ENCODE assay signal across 20 mouse cellular contexts in genomic region chr6:148279240-148279639, GRCm38 (mm10).
DNase-seq lines count a peak whose midpoint lies in the region; ATAC-seq and TF ChIP-seq lines count a peak whose summit lies in the region.
"Had no signal": no experiment of that assay in that cellular context is flagged by ENCODE, and none has a peak within 500 bp of the region (broad histone marks: within the 10 kb centered on the region; RNA-seq: fewer than 3 reads in every experiment).

No protein-coding gene starts in this region.

- H3K27me3 ChIP-seq in hindbrain, embryonic 14.5 days (ENCODE audit: control insufficient read depth, insufficient read depth, low read length): no peaks in the 10 kb centered on the region
- no peaks in the 10 kb centered on the region for H3K27me3 ChIP-seq in hindbrain, embryonic 11.5 days (ENCODE audit: control insufficient read depth, insufficient read depth, low read length)
- H3K27me3 ChIP-seq in midbrain, postnatal 0 days (ENCODE audit: insufficient read depth, low read length): no peaks in the 10 kb centered on the region
- H3K27me3 ChIP-seq in midbrain, embryonic 13.5 days: no peaks in the 10 kb centered on the region
- no peaks in the 10 kb centered on the region for H3K27me3 ChIP-seq in neural tube, embryonic 15.5 days (replicated peaks)
- H3K27me3 ChIP-seq: embryonic facial prominence, embryonic 15.5 days had no signal

- H3K4me2 ChIP-seq in hindbrain, embryonic 14.5 days (replicated peaks): no peak overlapping the region
- H3K4me2 ChIP-seq in hindbrain, embryonic 11.5 days (replicated peaks; ENCODE audit: low read depth, low read length): no peak overlapping the region
- no peak overlapping the region for H3K4me2 ChIP-seq in midbrain, postnatal 0 days (ENCODE audit: low read depth, low read length, poor library complexity, severe bottlenecking)
- H3K4me2 ChIP-seq in midbrain, embryonic 13.5 days (replicated peaks): no peak overlapping the region
- H3K4me2 ChIP-seq in neural tube, embryonic 15.5 days: no peak overlapping the region
- H3K4me2 ChIP-seq: embryonic facial prominence, embryonic 15.5 days had no signal

- no peaks in the 10 kb centered on the region for H3K36me3 ChIP-seq in hindbrain, embryonic 14.5 days (replicated peaks; ENCODE audit: control insufficient read depth, insufficient read depth)
- H3K36me3 ChIP-seq in hindbrain, embryonic 11.5 days (ENCODE audit: control insufficient read depth, insufficient read depth, low read length): no peaks in the 10 kb centered on the region
- H3K36me3 ChIP-seq in midbrain, postnatal 0 days (ENCODE audit: insufficient read depth, low read length): no peaks in the 10 kb centered on the region
- no peaks in the 10 kb centered on the region for H3K36me3 ChIP-seq in midbrain, embryonic 13.5 days
- H3K36me3 ChIP-seq in neural tube, embryonic 15.5 days: no peaks in the 10 kb centered on the region
- H3K36me3 ChIP-seq: embryonic facial prominence, embryonic 15.5 days; forebrain, embryonic 10.5 days; heart, embryonic 10.5 days had no signal

- TF ChIP-seq CTCF in midbrain, postnatal 0 days (IDR thresholded peaks at IDR 0.05): no peak

- peak; percentile 65 for ATAC-seq in hindbrain, embryonic 14.5 days (ENCODE audit: low FRiP score)
- no peak for ATAC-seq in hindbrain, embryonic 11.5 days (ENCODE audit: low FRiP score)
- no peak for ATAC-seq in midbrain, postnatal 0 days (ENCODE audit: low FRiP score)
- ATAC-seq in midbrain, embryonic 13.5 days: no peak
- ATAC-seq in neural tube, embryonic 15.5 days (ENCODE audit: low FRiP score): peak; percentile 56; the same call in 1 of the 2 replicates
- ATAC-seq: forebrain, embryonic 14.5 days; inflammation-experienced regulatory T-cells, adult 6 months had no signal

- no peak overlapping the region for H3K9ac ChIP-seq in hindbrain, embryonic 14.5 days
- no peak overlapping the region for H3K9ac ChIP-seq in hindbrain, embryonic 11.5 days (ENCODE audit: low read depth, low read length)
- no peak overlapping the region for H3K9ac ChIP-seq in midbrain, postnatal 0 days (replicated peaks; ENCODE audit: low read length, poor library complexity, severe bottlenecking)
- no peak overlapping the region for H3K9ac ChIP-seq in midbrain, embryonic 13.5 days (replicated peaks)
- H3K9ac ChIP-seq in neural tube, embryonic 15.5 days (replicated peaks): no peak overlapping the region
- H3K9ac ChIP-seq: embryonic facial prominence, embryonic 15.5 days had no signal

- no peaks in the 10 kb centered on the region for H3K9me3 ChIP-seq in hindbrain, embryonic 14.5 days (ENCODE audit: control insufficient read depth, low read length)
- no peaks in the 10 kb centered on the region for H3K9me3 ChIP-seq in hindbrain, embryonic 11.5 days (ENCODE audit: control insufficient read depth, low read length)
- no peaks in the 10 kb centered on the region for H3K9me3 ChIP-seq in midbrain, postnatal 0 days (ENCODE audit: low read length)
- no peaks in the 10 kb centered on the region for H3K9me3 ChIP-seq in midbrain, embryonic 13.5 days
- H3K9me3 ChIP-seq in neural tube, embryonic 15.5 days (replicated peaks): no peaks in the 10 kb centered on the region
- H3K9me3 ChIP-seq: embryonic facial prominence, embryonic 15.5 days; forebrain, embryonic 10.5 days; heart, embryonic 10.5 days had no signal

- DNase-seq in hindbrain, embryonic 14.5 days (ENCODE audit: low spot score): no peak
- DNase-seq in hindbrain, embryonic 11.5 days (ENCODE audit: low spot score): no peak
- DNase-seq in midbrain, postnatal 0 days (ENCODE audit: low spot score): peak; percentile 36
- DNase-seq in forelimb bud, embryonic 11.5 days (ENCODE audit: low read depth, low spot score): peak; percentile 11
- no peak for DNase-seq in adipocyte (ENCODE audit: low spot score)
- DNase-seq: adrenal gland, adult 2 months; adrenal gland, postnatal 25 days; cerebellum, adult 8-10 months; embryo, embryonic 11 days; heart, adult 18-20 months; heart, postnatal 10 days; heart, postnatal 4 days had no signal

- peaks cover 7% of the 10 kb centered on the region; the same call in 1 of the 2 replicates for H3K4me1 ChIP-seq in hindbrain, embryonic 14.5 days (replicated peaks; ENCODE audit: control insufficient read depth, insufficient read depth, low read length)
- H3K4me1 ChIP-seq in hindbrain, embryonic 11.5 days (replicated peaks; ENCODE audit: control insufficient read depth, insufficient read depth, low read length): no peaks in the 10 kb centered on the region
- no peaks in the 10 kb centered on the region for H3K4me1 ChIP-seq in midbrain, postnatal 0 days (ENCODE audit: insufficient read depth, low read length)
- H3K4me1 ChIP-seq in midbrain, embryonic 13.5 days (replicated peaks): no peaks in the 10 kb centered on the region
- H3K4me1 ChIP-seq in neural tube, embryonic 15.5 days: peaks cover 14% of the 10 kb centered on the region
- H3K4me1 ChIP-seq: embryonic facial prominence, embryonic 15.5 days; forebrain, embryonic 10.5 days had no signal

- 48% methylated on average over 6 of the region's 6 CpGs for WGBS in hindbrain, embryonic 14.5 days
- WGBS in hindbrain, embryonic 11.5 days: 85% methylated on average over 6 of the region's 6 CpGs
- WGBS in midbrain, postnatal 0 days: 51% methylated on average over 6 of the region's 6 CpGs
- WGBS in midbrain, embryonic 13.5 days: 59% methylated on average over 6 of the region's 6 CpGs
- WGBS in neural tube, embryonic 15.5 days: 32% methylated on average over 6 of the region's 6 CpGs

- H3K27ac ChIP-seq in hindbrain, embryonic 14.5 days: no peak overlapping the region
- H3K27ac ChIP-seq in hindbrain, embryonic 11.5 days (ENCODE audit: low read depth, low read length): no peak overlapping the region
- H3K27ac ChIP-seq in midbrain, postnatal 0 days (ENCODE audit: low read depth, low read length): no peak overlapping the region
- H3K27ac ChIP-seq in midbrain, embryonic 13.5 days: no peak overlapping the region
- no peak overlapping the region for H3K27ac ChIP-seq in neural tube, embryonic 15.5 days (replicated peaks)
- H3K27ac ChIP-seq: embryonic facial prominence, embryonic 15.5 days; forebrain, embryonic 10.5 days; heart, embryonic 10.5 days had no signal

- H3K4me3 ChIP-seq in hindbrain, embryonic 14.5 days (replicated peaks; ENCODE audit: low read length): no peak overlapping the region
- no peak overlapping the region for H3K4me3 ChIP-seq in hindbrain, embryonic 11.5 days (ENCODE audit: low read depth, low read length)
- H3K4me3 ChIP-seq in midbrain, postnatal 0 days (ENCODE audit: low read depth, low read length): no peak overlapping the region
- H3K4me3 ChIP-seq in midbrain, embryonic 13.5 days (replicated peaks): no peak overlapping the region
- no peak overlapping the region for H3K4me3 ChIP-seq in neural tube, embryonic 15.5 days (replicated peaks)
- H3K4me3 ChIP-seq: embryonic facial prominence, embryonic 15.5 days; erythroblast, embryonic 14.5 days; forebrain, embryonic 10.5 days; heart, embryonic 10.5 days had no signal

Comparison
In these comparisons a context has a peak if more than half of its experiments do, and no peak if none do; other contexts are left out.
1. ATAC-seq: peak in hindbrain, embryonic 14.5 days (single experiment) and neural tube, embryonic 15.5 days (single experiment); none in hindbrain, embryonic 11.5 days (single experiment), midbrain, postnatal 0 days (single experiment) and midbrain, embryonic 13.5 days (single experiment).
2. DNase-seq: peak in midbrain, postnatal 0 days (single experiment) and forelimb bud, embryonic 11.5 days (single experiment); none in hindbrain, embryonic 14.5 days (single experiment), hindbrain, embryonic 11.5 days (single experiment) and adipocyte (single experiment).